Mouse (Mus musculus): ENCODE measurements at regions not wholly inside any gene's neighbourhood (a gene's known extent, or its start where the extent isn't known, plus 50 kb on each side); places are given as distances from the start of the nearest gene placed in this dataset.
A peak's percentile ranks its signal among the peaks of the same experiment; 100 is the strongest.

GRCm38 (mm10) chr1:109161067-109161466, 821.2 kb upstream of the Cdh7 start:
- no peak for DNase-seq (ENCODE audit: low read depth, low spot score)

- no peak for DNase-seq (ENCODE audit: low read depth, low spot score)
These were observed 811.4 kb upstream of the Cdh7 start for GRCm38 (mm10) chr1:109170838-109171237.

- DNase-seq (ENCODE audit: low read depth, low spot score): peak; percentile 49
These were observed 795.7 kb upstream of the Cdh7 start for GRCm38 (mm10) chr1:109186497-109186896.

- DNase-seq (ENCODE audit: low read depth, low spot score): no peak
These were observed 762.1 kb upstream of the Cdh7 start for GRCm38 (mm10) chr1:109220088-109220487.

- no peak for DNase-seq (ENCODE audit: low read depth, low spot score)
These were observed 758.7 kb upstream of the Cdh7 start for GRCm38 (mm10) chr1:109223571-109223970.
